Mouse (Mus musculus) telencephalon, adult 2 months (tissue): ENCODE data around the gene Thbs4.

Experiments used
- DNase-seq: peaks from one replicate; pipeline ENCODE4 v3.0.0-alpha.2; 2011; ENCODE audit warnings: low read depth, low spot score

The Thbs4 gene

GRCm38 (mm10) chr13:92762322-92762721, 32.3 kb downstream of the Thbs4 start:
- no peak for DNase-seq

GRCm38 (mm10) chr13:92760519-92760918, 34.1 kb downstream of the Thbs4 start:
- peak; percentile 81 for DNase-seq

GRCm38 (mm10) chr13:92759096-92759495, 35.5 kb downstream of the Thbs4 start:
- DNase-seq = no peak

GRCm38 (mm10) chr13:92757972-92758585, 36.5 kb downstream of the Thbs4 start:
- no peak for DNase-seq

- DNase-seq = no peak
Observed at GRCm38 (mm10) chr13:92755036-92755435, 39.6 kb downstream of the Thbs4 start.

- no peak for DNase-seq
Observed at GRCm38 (mm10) chr13:92753676-92754075, 40.9 kb downstream of the Thbs4 start.

- peak; percentile 97 for DNase-seq
Observed at GRCm38 (mm10) chr13:92751726-92752565, 42.7 kb downstream of the Thbs4 start.

- DNase-seq = peak; percentile 60
Observed at GRCm38 (mm10) chr13:92750976-92751518, 43.6 kb downstream of the Thbs4 start.

- DNase-seq = no peak
Observed at GRCm38 (mm10) chr13:92743337-92743736, 51.3 kb downstream of the Thbs4 start.

- DNase-seq = no peak
Observed at GRCm38 (mm10) chr13:92742886-92743285, 51.7 kb downstream of the Thbs4 start.

- DNase-seq = no peak
Observed at GRCm38 (mm10) chr13:92740671-92741270, 53.8 kb downstream of the Thbs4 start.

GRCm38 (mm10) chr13:92739858-92740257, 54.8 kb downstream of the Thbs4 start:
- no peak for DNase-seq

- no peak for DNase-seq
Observed at GRCm38 (mm10) chr13:92738821-92739220, 55.8 kb downstream of the Thbs4 start.

- DNase-seq = no peak
Observed at GRCm38 (mm10) chr13:92736516-92737300, 57.9 kb downstream of the Thbs4 start.

GRCm38 (mm10) chr13:92735693-92736092, 58.9 kb downstream of the Thbs4 start:
- DNase-seq = no peak

- no peak for DNase-seq
Observed at GRCm38 (mm10) chr13:92733741-92734140, 60.9 kb downstream of the Thbs4 start.

GRCm38 (mm10) chr13:92733252-92733651, 61.4 kb downstream of the Thbs4 start:
- no peak for DNase-seq

GRCm38 (mm10) chr13:92732836-92733235, 61.8 kb downstream of the Thbs4 start:
- DNase-seq = no peak

GRCm38 (mm10) chr13:92731811-92732210, 62.8 kb downstream of the Thbs4 start:
- no peak for DNase-seq

- DNase-seq = no peak
Observed at GRCm38 (mm10) chr13:92729811-92730210, 64.8 kb downstream of the Thbs4 start.

GRCm38 (mm10) chr13:92722389-92722788, 72.2 kb downstream of the Thbs4 start:
- DNase-seq = no peak

GRCm38 (mm10) chr13:92721006-92721405, 73.6 kb downstream of the Thbs4 start:
- DNase-seq = no peak
